Mouse (Mus musculus): ENCODE data around the gene Frat2.

Frat2 gene

DNA sequence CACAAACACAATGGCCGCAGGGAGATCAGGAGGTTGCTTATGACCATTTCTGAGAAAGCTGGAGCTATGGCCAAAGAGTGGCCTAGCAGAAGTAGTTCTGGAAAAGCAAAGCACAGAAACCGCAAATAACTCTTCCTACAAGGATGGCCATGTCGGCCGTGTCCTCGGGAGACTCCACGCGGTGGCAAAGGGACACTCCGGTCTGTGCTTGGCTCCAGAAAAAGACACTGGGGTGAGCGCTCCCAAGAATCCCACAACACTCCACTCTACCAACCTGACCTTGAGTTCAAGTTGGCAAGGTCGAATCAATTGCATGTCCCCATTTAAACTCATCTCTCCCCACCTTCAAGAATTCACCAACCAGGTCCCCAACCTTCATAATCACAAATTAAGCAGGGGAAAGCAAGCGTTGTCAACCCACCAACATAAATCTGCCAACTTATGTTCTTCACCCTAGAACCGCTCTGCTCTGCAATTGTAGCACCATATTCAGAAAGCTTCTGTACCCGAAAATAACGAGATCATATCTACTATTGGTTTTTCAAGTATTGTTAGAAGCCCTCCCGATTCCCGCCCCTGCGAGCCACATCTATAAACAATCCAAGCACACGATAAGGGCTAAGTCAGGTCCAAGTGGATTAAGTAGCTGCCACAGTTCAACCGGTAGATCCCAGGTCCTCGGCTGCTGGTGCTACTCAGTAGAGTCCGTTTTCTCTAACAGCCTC is 1.4 kb downstream of the Frat2 start:
- no peak for DNase-seq (ENCODE audit: low spot score in 2 of 2)

DNA sequence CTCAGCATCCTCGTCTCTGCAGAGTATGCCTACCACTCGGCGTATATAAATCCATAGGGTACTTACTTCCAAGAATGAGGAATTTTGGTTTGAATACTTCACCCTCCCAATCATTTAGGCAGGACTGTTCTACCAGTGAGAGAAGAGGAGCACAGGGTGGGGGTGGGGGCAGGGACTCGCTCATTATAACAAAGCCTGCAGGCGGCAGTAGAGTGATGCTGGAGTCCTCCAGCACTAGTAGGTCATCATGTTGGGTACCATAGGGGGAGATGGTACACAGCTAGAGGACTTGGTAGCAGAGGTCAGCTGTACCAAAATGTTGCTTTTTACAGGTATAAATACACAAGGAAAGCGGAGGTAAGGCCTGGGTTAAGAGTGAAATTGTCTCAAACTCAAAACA is 3.6 kb downstream of the Frat2 start:
- no peak for DNase-seq (ENCODE audit: low spot score in 2 of 2)

DNA sequence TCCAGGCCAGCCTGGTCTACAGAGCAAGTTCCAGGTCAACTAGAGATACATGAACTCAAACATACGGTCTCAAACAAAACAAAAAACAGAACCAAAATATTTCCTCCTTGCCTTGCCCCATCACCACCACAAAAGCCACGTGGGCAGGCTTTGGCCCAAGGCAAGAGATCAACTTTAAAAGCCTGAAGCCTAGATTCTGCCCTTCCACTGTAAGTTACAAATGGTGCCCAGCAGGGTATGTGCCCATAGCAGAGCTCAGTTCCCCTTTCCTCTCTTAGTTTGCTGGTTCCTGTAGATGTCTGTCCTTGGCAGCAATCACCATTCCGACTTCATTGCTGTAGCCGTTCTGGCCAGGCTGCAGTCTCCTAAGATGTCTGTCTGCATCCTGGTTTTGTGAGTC is 5.2 kb downstream of the Frat2 start:
- no peak for DNase-seq (ENCODE audit: low spot score in 2 of 2)

DNA sequence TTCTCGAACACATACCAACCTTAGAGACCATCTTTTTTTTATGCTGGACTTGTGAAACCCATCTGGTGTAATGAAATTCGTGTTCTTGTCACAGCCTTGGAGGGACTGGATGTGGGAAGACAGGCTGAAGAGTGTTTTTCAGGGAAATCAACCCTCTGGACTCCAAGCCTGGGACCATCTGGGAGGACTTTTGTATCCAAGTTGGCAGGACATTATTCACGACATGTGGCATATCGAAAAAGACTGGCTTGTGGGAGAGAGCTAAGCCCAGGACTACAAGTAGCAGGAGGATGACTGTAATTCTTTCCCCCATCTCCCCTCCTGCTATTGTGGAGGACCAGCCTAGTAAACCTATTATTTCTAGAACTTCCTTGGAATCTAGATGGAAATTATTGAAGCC is 5.7 kb downstream of the Frat2 start:
- DNase-seq (ENCODE audit: low spot score in 2 of 2): no peak

DNA sequence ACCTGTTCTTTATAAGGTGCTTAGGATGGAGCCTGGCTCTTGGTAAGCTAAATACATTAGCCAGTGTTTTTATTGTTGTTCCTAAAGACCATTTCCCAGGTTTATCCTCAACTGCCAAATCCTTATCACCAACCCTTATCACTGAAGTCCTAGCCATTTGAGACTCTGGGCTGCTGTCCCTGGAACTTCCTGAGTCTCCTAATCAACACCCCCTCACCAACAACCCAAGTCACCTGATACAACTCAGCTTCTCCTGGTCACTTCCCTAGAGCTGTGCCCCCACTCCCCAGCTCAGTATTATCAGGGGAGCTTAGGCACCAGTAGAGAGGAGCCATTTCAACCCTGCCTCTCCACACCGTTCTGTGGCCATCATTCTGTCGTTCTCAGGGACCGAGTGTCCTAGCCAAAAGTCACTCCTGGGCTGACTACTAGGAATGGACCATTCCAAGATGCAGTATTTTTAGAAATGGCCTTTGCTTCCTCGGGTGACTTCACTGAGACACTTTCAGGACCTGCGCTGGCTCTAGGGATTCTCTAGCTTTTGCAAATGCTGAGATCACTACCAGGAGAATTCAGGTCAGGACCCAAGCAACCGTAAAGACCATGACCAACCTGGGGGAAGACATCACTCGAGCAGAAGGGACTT is 6.7 kb downstream of the Frat2 start:
- no peak for DNase-seq (ENCODE audit: low spot score in 2 of 2)

DNA sequence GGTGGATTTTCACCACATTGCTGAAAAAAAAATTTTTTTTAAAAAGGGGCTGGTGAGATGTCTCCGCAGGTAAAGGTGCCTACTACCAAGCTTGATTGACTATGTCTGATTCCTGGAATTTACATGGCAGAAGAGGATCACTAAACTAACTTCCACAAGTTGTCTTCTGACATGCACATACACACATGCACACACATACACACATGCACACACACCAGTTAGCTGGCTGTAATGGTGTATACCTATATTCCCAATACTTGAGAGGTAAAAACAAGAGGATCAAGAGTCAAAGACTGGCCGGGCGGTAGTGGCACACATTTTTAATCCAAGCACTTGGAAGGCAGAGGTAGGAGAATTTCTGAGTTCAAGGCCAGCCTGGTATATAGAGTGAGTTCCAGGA is 8.2 kb downstream of the Frat2 start:
- no peak for DNase-seq (ENCODE audit: low spot score in 2 of 2)

DNA sequence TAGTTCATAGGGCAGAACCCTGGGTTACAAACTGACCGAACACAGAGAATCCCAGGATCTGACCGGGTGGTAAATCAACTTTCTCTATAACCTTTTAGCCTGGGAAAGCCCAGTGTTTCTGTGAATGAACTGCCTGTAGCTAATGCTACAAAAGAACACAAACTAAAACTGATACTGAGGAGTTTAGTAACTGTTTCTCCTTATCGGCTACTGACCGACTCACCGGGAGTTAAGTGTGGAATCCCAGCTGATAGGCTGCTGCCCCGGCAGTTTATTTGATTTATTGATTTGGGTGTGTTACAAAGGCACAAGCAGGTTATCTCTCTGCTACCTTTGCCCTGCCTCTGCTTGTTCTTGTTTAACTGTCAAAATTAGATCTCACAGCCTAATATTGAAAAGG is 9.1 kb downstream of the Frat2 start:
- DNase-seq (ENCODE audit: low spot score in 2 of 2): peak in 1 of 2 experiments; percentile 23

DNA sequence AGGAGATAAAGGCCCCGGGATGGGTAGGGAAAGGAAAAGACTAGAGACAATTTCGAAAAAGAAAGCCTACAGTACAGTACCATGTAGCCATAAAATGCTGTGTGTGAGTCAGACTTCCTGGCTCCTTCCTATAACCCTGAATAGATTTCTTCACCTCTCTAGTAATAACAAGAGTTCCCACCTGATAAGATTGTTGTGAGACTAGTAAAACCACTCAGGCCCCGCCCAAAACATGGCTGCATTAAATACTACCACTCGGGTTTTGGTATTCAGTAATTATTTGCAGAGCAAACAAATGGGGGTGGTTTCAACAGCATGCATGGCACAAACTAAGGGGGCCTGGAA is 10.0 kb downstream of the Frat2 start:
- peak; percentile 54 to 64 for DNase-seq (ENCODE audit: low spot score in 2 of 2)

DNA sequence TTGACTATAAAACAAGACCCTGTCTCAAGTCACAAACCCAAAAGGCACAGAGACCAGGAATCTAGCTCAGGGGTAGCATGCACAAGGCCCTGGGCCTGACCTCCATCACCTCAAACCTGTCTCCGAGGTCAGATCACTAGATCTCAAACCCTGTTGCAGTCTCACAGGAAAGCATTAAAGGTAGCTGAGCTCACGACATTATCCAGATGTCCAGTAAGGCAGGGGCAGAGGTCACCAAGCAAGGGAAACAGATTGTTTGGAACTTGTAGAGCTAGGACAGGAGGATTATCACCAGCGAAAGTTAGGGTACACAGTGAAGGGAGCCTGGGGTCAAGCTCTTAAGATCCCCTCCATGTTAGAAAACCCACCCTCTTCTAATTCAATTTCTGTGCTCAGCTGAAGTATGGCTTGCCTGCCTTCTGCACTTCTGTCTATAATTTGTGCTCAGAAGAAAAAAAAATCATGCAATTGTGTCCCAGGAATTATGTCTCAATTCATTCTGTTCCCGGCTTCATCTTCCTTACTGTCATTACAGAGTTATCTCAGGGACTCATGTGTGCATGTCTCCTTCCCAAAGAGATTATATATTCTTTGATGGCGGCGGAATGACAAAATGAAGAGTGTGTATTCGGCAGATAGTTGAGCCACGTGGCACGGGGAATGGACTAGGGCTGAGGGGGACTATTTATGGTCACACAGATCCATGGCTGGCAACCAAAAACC is 10.6 kb downstream of the Frat2 start:
- DNase-seq (ENCODE audit: low spot score in 2 of 2): no peak

DNA sequence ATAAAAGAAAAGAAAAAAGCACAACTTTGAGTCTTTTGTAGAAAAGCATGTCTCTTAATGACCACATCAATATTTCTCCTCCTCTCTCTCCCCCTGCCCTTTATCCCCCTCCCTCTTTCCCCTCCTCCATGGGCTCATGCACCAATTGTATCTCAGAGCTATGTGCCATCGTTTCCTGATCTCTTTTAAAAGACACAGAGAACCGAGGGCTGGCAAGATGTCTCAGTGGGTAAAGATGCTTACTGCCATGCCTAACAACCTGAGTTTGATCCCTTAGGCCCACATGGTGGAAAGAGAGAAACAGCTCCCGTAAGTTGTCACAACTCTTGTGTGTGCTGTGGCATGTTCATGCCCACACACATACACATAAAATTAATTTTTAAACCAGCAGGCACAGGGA is 11.2 kb downstream of the Frat2 start:
- no peak for DNase-seq (ENCODE audit: low spot score in 2 of 2)

DNA sequence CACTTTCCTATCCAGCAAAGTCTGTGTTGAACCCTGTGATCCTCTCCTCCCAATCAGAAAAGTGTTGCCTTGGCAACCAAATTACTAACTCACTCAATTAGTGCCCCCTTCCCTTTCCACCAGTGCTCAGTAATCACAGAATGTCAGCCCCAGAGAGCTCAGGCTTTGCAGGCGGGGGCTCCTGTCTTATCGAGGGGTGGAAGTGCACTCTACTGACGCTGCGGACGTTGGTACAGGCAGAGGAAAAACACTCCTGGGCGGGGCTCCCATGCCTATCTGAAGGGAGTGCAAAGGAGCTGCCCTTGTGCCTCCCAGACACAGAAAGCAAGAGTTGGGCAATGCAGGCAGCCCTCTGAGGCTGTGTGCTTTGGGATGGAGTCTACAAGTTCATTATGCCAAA is 12.1 kb downstream of the Frat2 start:
- peak in 1 of 2 experiments; percentile 22 for DNase-seq (ENCODE audit: low spot score in 2 of 2)

DNA sequence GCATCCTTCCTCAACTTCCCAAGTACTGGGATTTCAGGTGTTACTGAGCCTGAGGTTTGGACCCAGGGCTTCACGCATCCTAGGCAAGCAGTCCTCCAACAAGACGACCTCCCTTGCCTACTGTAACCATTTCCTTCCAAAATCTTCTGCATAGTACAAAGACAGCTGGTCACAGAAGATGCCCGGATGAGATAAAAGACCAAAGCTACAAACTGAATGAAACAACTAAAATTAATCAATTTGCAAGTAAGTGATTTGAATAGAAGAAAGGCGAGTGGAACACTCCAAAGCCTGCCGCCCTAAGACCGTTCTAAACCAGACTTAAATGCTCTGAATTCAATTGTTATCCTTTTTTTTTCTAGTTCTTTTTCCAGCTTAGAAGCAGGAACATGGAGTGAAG is 12.5 kb downstream of the Frat2 start:
- DNase-seq (ENCODE audit: low spot score in 2 of 2): no peak

DNA sequence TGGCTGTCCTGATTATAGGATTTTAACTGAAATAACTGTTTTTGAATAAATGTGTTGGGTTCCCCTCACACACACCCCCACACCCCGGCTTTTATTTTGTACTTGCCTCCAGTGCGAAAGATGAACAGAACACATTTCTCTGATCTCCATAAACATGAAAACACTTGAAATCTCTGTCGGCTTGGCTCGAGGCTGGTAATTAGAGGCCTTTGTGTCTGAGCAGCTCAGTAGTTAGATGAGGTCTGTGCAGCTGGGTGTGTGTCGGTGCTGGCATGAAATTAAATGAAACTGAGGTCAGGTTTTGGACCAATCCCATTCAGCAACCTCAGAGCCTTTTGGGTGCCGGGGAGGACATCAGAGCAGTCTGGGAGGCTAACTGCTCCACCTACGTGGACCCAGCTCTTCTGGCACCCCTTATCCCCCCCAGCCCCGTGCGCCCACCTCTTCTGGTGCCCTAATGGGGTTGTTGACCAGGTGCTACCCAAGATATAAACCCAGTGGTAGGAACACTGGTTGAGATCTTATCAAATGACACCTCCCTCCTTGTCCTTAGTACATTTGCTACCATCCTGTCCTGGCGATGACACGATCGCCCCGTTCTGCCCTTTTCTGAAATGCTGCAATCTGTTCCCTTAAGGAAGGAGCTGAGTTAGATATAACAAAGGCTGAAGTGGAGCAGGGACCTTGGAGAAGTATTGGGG is 15.3 kb downstream of the Frat2 start:
- DNase-seq (ENCODE audit: low spot score in 2 of 2): no peak

DNA sequence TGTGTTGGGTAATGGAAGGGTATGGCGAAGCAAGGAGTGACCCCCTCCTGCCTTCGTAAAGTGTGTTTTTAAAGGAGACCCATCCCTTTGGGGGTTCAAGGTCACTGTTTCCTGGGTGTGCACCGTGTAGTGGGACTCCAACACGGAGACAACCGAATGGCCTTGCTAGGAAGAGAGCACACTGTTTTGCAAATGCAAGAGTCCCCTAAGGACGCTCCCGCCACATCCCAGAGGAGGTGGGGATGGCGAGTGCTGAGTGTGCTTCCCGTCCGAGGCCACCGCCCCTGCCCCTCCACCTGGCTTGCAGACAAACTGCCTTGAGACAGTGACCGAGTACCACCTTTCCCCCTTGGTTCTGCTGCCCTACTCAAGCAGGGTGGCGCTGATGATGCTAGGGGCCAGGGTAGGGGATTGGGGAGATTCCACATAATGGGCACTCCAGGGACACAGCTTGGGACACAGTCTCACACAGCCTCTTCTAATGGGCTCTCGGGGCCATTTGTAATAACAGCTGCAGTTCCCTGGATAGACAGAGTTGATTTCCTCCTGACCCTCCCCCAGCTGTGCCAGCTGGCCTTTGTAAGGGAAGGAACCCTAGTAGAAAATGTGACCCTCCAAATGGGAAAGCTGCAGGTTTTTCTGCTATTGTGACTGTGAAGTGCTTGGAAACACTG is 16.1 kb downstream of the Frat2 start:
- no peak for DNase-seq (ENCODE audit: low spot score in 2 of 2)

DNA sequence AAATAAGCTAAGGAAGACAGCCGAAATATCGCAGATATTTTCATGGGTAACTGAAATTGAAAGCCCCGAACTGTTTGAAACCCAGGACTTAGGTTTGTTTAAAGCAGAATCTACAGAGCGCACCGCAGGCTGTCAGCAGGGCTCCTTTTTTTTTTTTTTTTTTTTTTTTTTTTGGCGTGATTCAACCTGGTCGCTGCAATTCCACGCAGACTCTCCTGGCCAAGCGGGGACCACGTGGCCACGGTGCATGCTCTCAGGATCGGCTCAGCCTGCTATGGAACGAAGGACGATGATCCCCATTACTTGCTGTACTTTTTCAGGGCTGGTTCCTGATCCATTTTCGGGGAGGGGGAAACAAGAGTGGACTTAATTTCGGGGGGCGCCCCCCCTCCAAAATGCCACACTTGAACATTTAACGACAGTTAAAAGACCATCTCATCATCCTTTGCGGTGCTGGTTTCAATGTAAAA is 16.8 kb downstream of the Frat2 start:
- DNase-seq (ENCODE audit: low spot score in 2 of 2): no peak

DNA sequence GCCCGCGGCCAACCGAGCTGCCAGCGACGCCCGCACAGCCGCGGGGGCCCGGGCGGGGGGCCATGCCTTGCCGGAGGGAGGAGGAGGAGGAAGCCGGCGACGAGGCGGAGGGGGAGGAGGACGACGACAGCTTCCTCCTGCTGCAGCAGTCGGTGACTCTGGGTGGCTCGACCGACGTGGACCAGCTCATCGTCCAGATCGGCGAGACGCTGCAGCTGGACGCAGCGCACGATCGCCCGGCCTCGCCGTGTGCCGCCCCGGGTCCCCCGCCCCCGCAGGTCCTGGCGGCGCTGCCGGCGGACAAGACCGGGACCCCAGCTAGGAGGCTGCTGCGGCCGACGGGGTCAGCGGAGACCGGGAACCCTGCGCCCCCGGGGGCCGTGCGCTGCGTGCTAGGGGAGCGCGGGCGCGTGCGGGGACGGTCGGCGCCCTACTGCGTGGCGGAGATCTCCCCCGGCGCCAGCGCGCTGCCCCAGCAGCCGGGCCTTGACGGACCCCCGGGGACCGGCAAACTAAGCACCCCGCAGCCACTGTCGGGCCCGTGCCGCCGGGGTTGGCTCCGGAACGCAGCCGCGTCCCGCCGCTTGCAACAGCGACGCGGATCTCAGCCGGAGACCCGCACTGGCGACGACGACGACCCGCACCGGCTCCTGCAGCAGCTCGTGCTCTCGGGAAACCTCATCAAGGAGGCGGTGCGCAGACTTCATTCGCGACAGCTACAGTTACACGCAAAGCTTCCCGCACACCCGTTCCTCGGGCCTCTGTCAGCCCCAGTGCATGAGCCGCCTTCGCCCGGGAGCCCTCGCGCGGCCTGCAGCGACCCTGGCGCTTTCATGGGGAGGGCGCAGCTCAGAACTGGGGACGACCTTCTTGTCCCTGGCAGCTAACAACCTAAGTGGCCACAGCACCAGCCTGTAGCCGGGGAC is 17.6 kb downstream of the Frat2 start:
- DNase-seq (ENCODE audit: low spot score in 2 of 2): peak in 1 of 2 experiments; percentile 36

DNA sequence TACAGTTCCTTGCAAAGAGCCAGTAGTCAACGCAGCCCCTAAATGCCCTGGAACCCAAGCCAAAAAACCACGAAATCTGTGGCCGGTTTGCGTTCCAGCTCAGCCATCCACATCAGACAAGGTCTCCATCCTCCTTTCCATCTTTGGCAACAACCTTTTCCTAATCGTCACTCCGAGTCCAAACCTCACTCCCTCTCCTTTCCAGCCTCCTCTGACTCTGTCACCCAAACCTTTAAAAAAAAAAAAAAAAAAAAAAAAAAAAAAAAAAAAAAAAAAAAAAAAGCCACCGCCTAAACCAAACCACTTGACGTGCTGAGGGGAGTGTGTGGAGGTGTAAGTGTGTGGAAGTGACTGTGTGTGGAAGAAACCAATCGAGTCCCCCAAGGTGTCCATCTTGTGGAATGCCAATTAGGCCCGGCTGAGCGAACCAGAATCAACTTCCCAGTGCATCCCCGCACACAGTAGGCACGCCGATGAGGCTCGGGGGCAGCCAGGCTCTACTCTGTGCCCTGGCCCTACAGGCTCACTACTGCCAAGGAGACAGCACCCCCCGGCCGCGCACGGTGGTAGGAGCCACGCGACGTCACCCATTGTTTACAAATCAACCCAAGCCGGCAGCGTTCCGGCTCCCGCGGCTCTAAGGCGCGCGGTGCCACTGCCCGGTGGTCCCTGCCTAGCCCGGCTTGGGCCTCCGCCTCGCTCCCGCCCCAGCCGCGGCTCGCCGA is 18.4 kb downstream of the Frat2 start, which contains the start of gene Frat1:
Frat1 (plus strand) TSS at position 590 of the 725 bp plus-strand sequence.
- peak; percentile 74 to 94 for DNase-seq (ENCODE audit: low spot score in 2 of 2)

DNA sequence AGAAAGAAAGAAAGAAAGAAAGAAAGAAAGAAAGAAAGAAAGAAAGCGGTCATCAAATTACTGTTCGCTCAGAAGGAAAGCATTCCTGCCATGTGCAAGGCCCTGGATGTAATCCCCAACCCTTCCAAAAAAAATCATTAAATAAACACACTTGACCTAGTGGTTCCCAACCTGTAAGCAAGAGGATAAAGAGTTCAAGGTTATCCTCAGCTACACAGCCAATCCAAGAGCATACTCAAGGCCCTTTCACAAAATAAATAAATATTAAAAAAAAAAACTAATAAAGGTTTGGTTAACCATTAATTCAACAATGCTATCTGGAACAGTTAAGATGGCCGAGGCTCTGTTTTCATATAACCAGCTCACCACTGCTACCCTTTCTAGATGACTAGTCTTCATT is 19.0 kb downstream of the Frat2 start:
- no peak for DNase-seq (ENCODE audit: low spot score in 2 of 2)

DNA sequence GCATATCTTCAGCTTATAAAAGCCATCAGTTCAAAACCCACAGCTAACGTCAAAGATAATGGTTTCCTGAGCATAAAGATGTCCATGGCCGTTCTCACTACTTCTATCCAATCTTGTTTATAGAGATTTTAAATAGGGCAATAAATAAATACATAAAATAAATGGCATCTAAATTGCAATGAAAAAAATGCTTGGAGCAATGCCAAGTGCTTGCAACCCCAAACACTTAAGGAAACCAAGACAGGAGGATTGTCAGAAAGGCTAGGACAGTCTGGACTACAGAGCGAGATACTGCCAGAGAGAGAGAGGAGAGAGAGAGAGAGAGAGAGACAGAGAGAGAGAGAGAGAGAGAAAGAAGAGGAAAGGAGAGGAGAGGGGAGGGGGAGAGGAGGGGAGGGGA is 21.4 kb downstream of the Frat2 start:
- DNase-seq (ENCODE audit: low spot score in 2 of 2): no peak

DNA sequence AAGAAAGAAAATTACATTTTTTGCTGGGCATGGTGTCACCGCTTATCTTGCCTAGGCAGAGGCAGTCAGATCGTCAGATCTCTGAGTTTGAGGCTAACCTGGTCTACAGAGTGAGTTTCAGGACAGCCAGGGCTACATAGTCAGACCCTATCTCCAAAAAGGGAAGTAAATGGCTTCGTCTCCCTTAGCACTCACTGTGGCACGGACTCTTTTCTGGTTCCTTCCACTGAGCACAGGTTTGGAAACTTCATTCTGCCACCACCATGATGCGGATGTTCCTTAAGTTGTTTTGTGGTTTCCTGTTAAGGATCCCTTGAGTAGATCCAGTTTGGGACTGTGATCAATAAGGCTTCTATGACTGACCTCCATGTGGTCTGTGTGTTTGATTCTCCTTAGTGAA is 23.0 kb downstream of the Frat2 start:
- DNase-seq (ENCODE audit: low spot score in 2 of 2): no peak

Data from urinary bladder, adult 18-20 months (tissue).